Mouse (Mus musculus) ES-Bruce4 (cell line): ENCODE measurements around the gene Rps29. TPM values are rescaled to one million over a fixed set of nuclear protein-coding genes. Genes with fewer than 3 reads are reported as not detected.

ENCODE experiments used
- H3K27ac ChIP-seq: 2 replicates; pipeline ENCODE4 v1.5.1; 2012; ENCODE audit warnings: low read length, inconsistent platforms; ENCODE audit not compliant: insufficient read depth
- H3K27me3 ChIP-seq: 2 replicates; pipeline ENCODE4 v1.6.1; 2012; ENCODE audit warnings: mild to moderate bottlenecking, low read length, inconsistent platforms; ENCODE audit not compliant: control insufficient read depth, poor library complexity, insufficient read depth, severe bottlenecking
- H3K36me3 ChIP-seq: 2 replicates; pipeline ENCODE4 v1.6.1; 2012; ENCODE audit warnings: inconsistent platforms, mild to moderate bottlenecking, low read length, moderate library complexity; ENCODE audit not compliant: control insufficient read depth, poor library complexity, insufficient read depth, severe bottlenecking
- H3K4me1 ChIP-seq: one replicate; pipeline ENCODE4 v1.8.1; 2011; ENCODE audit warnings: low read length; ENCODE audit not compliant: control insufficient read depth, insufficient read depth
- H3K4me3 ChIP-seq: 2 replicates; pipeline ENCODE4 v1.5.1; 2011; ENCODE audit warnings: low read depth, mild to moderate bottlenecking, low read length
- H3K9ac ChIP-seq: 2 replicates; pipeline ENCODE4 v1.6.1; 2012; ENCODE audit warnings: low read depth, mild to moderate bottlenecking, inconsistent platforms; ENCODE audit not compliant: poor library complexity, severe bottlenecking
- H3K9me3 ChIP-seq: replicated peaks from 2 replicates; pipeline ENCODE4 v1.6.1; 2012; ENCODE audit warnings: mild to moderate bottlenecking, low read length, inconsistent platforms; ENCODE audit not compliant: control insufficient read depth, poor library complexity, insufficient read depth, severe bottlenecking
- CTCF ChIP-seq: IDR thresholded peaks from one replicate; pipeline ENCODE4 v1.8.1; 2011; ENCODE audit warnings: low read depth, low read length
- EP300 ChIP-seq: IDR thresholded peaks from 2 replicates; pipeline ENCODE4 v1.6.1; 2011; ENCODE audit warnings: low read depth, low read length; ENCODE audit not compliant: insufficient read depth
- POLR2A ChIP-seq: IDR thresholded peaks from one replicate; pipeline ENCODE4 v1.8.1; 2011; ENCODE audit warnings: low read length; ENCODE audit not compliant: insufficient read depth
- polyA plus RNA-seq: library from polyadenylated mRNA; stranded (reverse); fragments of >200 nt; gene quantifications from 2 replicates; pipeline ENCODE4 v1.2.4, GENCODE M21; 2011; ENCODE audit warnings: low read depth; ENCODE audit not compliant: missing spikeins, insufficient read depth, insufficient read length

Gene Rps29
- polyA plus RNA-seq, 1 experiment = 1,335 TPM

DNA sequence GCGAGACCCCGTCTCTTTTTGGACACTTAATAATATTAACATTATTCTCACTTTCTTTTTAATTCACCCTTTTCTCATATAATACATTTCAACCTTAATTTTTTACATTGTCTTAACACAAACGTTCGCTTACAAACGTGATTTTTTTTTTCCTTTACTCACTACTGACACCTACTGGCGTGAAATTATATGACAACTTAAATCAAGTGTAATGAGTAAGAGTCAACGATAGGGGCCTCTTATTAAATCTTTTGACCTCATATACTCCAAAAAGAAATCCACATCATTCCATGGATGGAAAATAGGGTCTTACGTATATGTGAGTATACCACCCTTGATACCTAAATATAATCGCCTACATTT lies 573 bp upstream of the Rps29 start:
- Histone ChIP-seq H3K27ac (no peak overlapping the region; the same call in 1 of the 2 replicates), H3K27me3 (no peaks in the 10 kb centered on the region), H3K4me1 (no peaks in the 10 kb centered on the region), H3K4me3 (no peak overlapping the region; the same call in 1 of the 2 replicates), H3K36me3 (peaks cover 26% of the 10 kb centered on the region), H3K9me3 (no peaks in the 10 kb centered on the region), H3K9ac (no peak overlapping the region)
- TF ChIP-seq EP300 = no peak
- TF ChIP-seq POLR2A = no peak
- TF ChIP-seq CTCF = no peak

DNA sequence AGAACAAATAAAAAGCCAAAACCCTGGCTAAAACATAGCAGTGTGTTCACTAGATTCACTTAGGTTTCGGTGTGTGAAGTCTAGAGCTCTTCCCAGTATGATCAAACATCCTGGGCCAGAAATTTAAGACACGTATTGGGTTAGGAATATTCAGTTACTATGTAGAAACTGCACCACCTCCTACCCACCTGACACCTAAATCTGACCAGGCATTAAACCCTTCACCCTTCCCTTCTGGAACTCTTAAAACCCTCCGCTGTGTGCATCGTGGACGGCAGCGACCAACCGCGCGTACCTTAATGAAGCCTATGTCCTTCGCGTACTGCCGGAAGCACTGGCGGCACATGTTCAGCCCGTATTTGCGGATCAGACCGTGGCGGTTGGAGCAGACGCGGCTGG lies 621 bp downstream of the Rps29 start:
- TF ChIP-seq POLR2A = no peak
- no peak for TF ChIP-seq EP300
- no peak for TF ChIP-seq CTCF

DNA sequence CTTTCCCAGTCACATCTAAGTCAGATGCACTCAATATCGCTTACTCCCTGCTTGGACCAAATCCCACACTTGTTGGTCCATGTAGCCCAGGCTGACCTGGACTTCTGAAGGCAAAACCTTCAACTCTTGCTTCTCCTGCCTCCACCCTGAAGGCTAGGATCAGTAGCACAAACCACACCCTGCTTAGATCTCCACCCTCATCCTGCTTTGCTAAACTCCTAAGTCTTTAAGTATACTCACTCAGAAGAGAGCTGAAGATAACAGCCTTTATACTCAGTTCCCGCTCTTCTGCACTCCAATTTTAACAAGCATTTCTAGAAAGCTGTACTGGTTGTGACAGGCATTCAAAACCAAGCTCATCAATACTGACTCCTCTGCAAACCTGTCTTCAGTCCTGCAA lies 1.9 kb downstream of the Rps29 start:
- no peak overlapping the region for H3K4me3 ChIP-seq
- H3K9ac ChIP-seq = peak overlapping the region; percentile 97
- peak overlapping the region; percentile 29; the same call in 1 of the 2 replicates for H3K27ac ChIP-seq

More for the DNA sequence above, 621 bp downstream of the Rps29 start:
- H3K9me3 ChIP-seq = no peaks in the 10 kb centered on the region
- H3K4me3 ChIP-seq = peak overlapping the region; percentile 99
- no peaks in the 10 kb centered on the region for H3K4me1 ChIP-seq
- H3K9ac ChIP-seq = peak overlapping the region; percentile 97
- no peaks in the 10 kb centered on the region for H3K27me3 ChIP-seq
- peaks cover 26% of the 10 kb centered on the region for H3K36me3 ChIP-seq
- H3K27ac ChIP-seq = peak overlapping the region; percentile 62

DNA sequence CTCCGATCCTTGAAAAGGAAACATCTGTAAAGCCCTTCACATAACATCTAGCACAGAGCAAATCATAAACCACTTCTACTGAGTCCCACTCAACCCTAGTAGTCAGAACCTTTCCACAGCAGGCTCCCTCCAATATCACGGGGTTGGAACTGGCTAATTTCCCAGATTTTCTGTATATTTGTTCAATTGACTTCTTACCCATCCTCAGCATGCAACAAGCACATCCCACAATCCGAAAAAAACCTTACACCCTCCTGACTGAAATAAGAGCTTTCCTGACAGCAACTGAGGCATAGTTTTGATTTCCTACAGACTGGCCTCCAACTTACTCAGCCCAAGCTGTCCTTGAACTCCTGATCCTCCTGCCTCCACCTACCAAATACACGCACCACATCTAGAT lies 2.5 kb downstream of the Rps29 start:
- Histone ChIP-seq H3K27me3 (no peaks in the 10 kb centered on the region), H3K9me3 (no peaks in the 10 kb centered on the region), H3K27ac (no peak overlapping the region), H3K4me1 (no peaks in the 10 kb centered on the region), H3K4me3 (no peak overlapping the region), H3K9ac (no peak overlapping the region), H3K36me3 (peaks cover 26% of the 10 kb centered on the region)
- TF ChIP-seq CTCF (no peak), EP300 (no peak), POLR2A (no peak)

More for the DNA sequence above, 1.9 kb downstream of the Rps29 start:
- H3K27me3 ChIP-seq = no peaks in the 10 kb centered on the region
- no peaks in the 10 kb centered on the region for H3K9me3 ChIP-seq
- peaks cover 26% of the 10 kb centered on the region for H3K36me3 ChIP-seq
- no peaks in the 10 kb centered on the region for H3K4me1 ChIP-seq
- TF ChIP-seq EP300 (no peak), CTCF (no peak), POLR2A (no peak)

DNA sequence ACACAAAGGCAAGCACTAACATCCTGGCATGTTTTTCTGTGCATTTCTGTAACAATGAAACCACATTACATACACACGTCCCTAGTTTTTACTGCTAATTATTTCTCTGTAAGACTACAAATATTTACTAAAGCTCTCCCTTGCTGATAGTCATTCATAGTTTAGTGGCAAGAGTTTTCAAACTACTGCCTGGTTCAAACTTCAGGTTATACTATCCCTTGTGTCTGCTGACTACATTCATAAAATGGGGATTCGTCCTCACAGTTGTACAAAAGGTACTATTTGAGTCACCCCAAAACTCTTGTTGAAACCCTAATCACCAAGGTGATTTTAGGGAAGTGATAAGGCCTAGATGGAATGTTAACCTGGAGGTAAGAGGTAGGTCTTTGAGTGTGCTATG lies 3.1 kb downstream of the Rps29 start:
- no peaks in the 10 kb centered on the region for H3K27me3 ChIP-seq
- TF ChIP-seq CTCF (no peak), EP300 (no peak), POLR2A (no peak)
- no peak overlapping the region for H3K27ac ChIP-seq
- no peaks in the 10 kb centered on the region for H3K4me1 ChIP-seq
- H3K4me3 ChIP-seq = no peak overlapping the region
- H3K36me3 ChIP-seq = peaks cover 26% of the 10 kb centered on the region
- no peak overlapping the region for H3K9ac ChIP-seq
- no peaks in the 10 kb centered on the region for H3K9me3 ChIP-seq

DNA sequence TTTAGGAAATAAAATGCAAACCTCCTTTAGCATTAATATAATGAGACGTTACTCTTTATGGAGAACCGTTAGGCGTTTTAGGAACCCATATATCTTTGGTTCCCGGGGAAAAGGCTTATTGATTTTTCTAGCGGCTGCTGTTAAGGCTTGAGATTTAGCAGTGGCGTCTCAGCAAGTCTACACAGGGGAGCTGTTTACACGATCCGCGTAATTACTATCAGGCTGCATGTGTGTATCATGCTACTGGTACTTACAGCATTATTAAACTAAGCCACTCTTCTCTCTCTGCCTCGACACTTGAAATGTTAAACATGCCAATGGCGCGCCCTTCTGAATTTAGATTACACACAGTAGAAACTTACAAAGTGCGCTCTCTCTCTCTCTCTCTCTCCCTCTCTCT lies 8.9 kb downstream of the Rps29 start:
- Histone ChIP-seq H3K36me3 (no peaks in the 10 kb centered on the region), H3K4me1 (no peaks in the 10 kb centered on the region), H3K27me3 (no peaks in the 10 kb centered on the region), H3K27ac (no peak overlapping the region), H3K9ac (no peak overlapping the region), H3K9me3 (no peaks in the 10 kb centered on the region), H3K4me3 (no peak overlapping the region)
- TF ChIP-seq CTCF (no peak), EP300 (no peak), POLR2A (no peak)
